12 mouse cellular contexts compared by ENCODE assay signal in genomic region chr10:53377096-53377495, GRCm38 (mm10). TPM values are rescaled to one million over a fixed set of nuclear protein-coding genes. Genes with fewer than 3 reads are reported as not detected.
DNase-seq lines count a peak whose midpoint lies in the region; ATAC-seq and TF ChIP-seq lines count a peak whose summit lies in the region.
"Had no signal": no experiment of that assay in that cellular context is flagged by ENCODE, and none has a peak within 500 bp of the region (broad histone marks: within the 10 kb centered on the region; RNA-seq: fewer than 3 reads in every experiment).

No protein-coding gene starts in this region.

- no peak for TF ChIP-seq POLR2A in lung, adult 2 months (IDR thresholded peaks at IDR 0.05; ENCODE audit: borderline replicate concordance, extremely low read depth, low read depth, low read length)

- H3K9ac ChIP-seq in kidney, embryonic 16.5 days (replicated peaks; ENCODE audit: low read length) = no peak overlapping the region
- H3K9ac ChIP-seq in stomach, embryonic 14.5 days (replicated peaks; ENCODE audit: low read depth, low read length) = no peak overlapping the region
- H3K9ac ChIP-seq in stomach, postnatal 0 days (ENCODE audit: low read length) = no peak overlapping the region

- TF ChIP-seq CTCF in stomach, postnatal 0 days (IDR thresholded peaks at IDR 0.05; ENCODE audit: low read depth) = no peak
- TF ChIP-seq CTCF in lung, adult 2 months (IDR thresholded peaks at IDR 0.05; ENCODE audit: insufficient read depth, low read length) = no peak

- no peaks in the 10 kb centered on the region for H3K36me3 ChIP-seq in kidney, embryonic 16.5 days (ENCODE audit: insufficient read depth, low read length)
- no peaks in the 10 kb centered on the region for H3K36me3 ChIP-seq in stomach, embryonic 14.5 days (ENCODE audit: control insufficient read depth, insufficient read depth, low read length)
- no peaks in the 10 kb centered on the region for H3K36me3 ChIP-seq in stomach, postnatal 0 days (ENCODE audit: control insufficient read depth, insufficient read depth, low read length)

- no peak overlapping the region for H3K4me3 ChIP-seq in kidney, embryonic 16.5 days (ENCODE audit: low read length)
- no peak overlapping the region for H3K4me3 ChIP-seq in stomach, embryonic 14.5 days (ENCODE audit: low read depth, low read length)
- no peak overlapping the region for H3K4me3 ChIP-seq in stomach, postnatal 0 days (ENCODE audit: low read depth, low read length)
- H3K4me3 ChIP-seq in lung, adult 2 months (replicated peaks; ENCODE audit: extremely low read depth, low read depth, low read length) = no peak overlapping the region

- TF ChIP-seq EP300 in stomach, postnatal 0 days (optimal IDR thresholded peaks at IDR 0.05) = no peak

- peak; percentile 37 to 57 for DNase-seq in cerebellum, postnatal 14 days
- DNase-seq in cerebellum, adult 8-10 months = no peak
- no peak for DNase-seq in kidney, adult 8-10 months
- no peak for DNase-seq in stomach, postnatal 0 days (ENCODE audit: low spot score)
- DNase-seq in lung, adult 2 months = no peak
- DNase-seq: cerebellum, adult 9-11 months; kidney, adult 11 months had no signal

- no peak overlapping the region for H3K27ac ChIP-seq in kidney, embryonic 16.5 days (ENCODE audit: low read length)
- no peak overlapping the region for H3K27ac ChIP-seq in stomach, embryonic 14.5 days (ENCODE audit: low read length)
- no peak overlapping the region for H3K27ac ChIP-seq in stomach, postnatal 0 days (replicated peaks)

- H3K9me3 ChIP-seq in kidney, embryonic 16.5 days (ENCODE audit: low read length) = peaks cover 7% of the 10 kb centered on the region
- H3K9me3 ChIP-seq in stomach, embryonic 14.5 days (ENCODE audit: control insufficient read depth, low read depth, low read length) = no peaks in the 10 kb centered on the region; the same call in 1 of the 2 replicates
- no peaks in the 10 kb centered on the region for H3K9me3 ChIP-seq in stomach, postnatal 0 days (ENCODE audit: control insufficient read depth, low read length)

- no peak for ATAC-seq in kidney, embryonic 16.5 days (ENCODE audit: low FRiP score, low TSS enrichment)
- ATAC-seq in stomach, embryonic 14.5 days (ENCODE audit: insufficient number of reproducible peaks, insufficient read depth, low FRiP score, low read depth) = no peak
- no peak for ATAC-seq in stomach, postnatal 0 days (ENCODE audit: low FRiP score, low TSS enrichment)
- ATAC-seq in erythroblast, adult 5-6 weeks (replicated peaks; ENCODE audit: low FRiP score, poor library complexity, severe bottlenecking) = no peak
- ATAC-seq: CD4-positive, CD25-positive, alpha-beta regulatory T cell, adult 4 months had no signal

- peaks cover 15% of the 10 kb centered on the region for H3K4me1 ChIP-seq in kidney, embryonic 16.5 days (ENCODE audit: insufficient read depth, low read length)
- H3K4me1 ChIP-seq in stomach, embryonic 14.5 days (ENCODE audit: control insufficient read depth, insufficient read depth, low read length) = peaks cover 10% of the 10 kb centered on the region; the same call in 1 of the 2 replicates
- H3K4me1 ChIP-seq in stomach, postnatal 0 days (replicated peaks; ENCODE audit: control insufficient read depth, insufficient read depth) = no peaks in the 10 kb centered on the region
- H3K4me1 ChIP-seq in lung, adult 2 months (ENCODE audit: control insufficient read depth, insufficient read depth, low read length) = peaks cover 10% of the 10 kb centered on the region

- H3K27me3 ChIP-seq in kidney, embryonic 16.5 days (ENCODE audit: insufficient read depth, low read length) = no peaks in the 10 kb centered on the region
- no peaks in the 10 kb centered on the region for H3K27me3 ChIP-seq in stomach, embryonic 14.5 days (ENCODE audit: control insufficient read depth, insufficient read depth, low read length)
- no peaks in the 10 kb centered on the region for H3K27me3 ChIP-seq in stomach, postnatal 0 days (ENCODE audit: control insufficient read depth, insufficient read depth, low read length)

- H3K4me2 ChIP-seq in kidney, embryonic 16.5 days (replicated peaks; ENCODE audit: low read depth, low read length) = peak overlapping the region; percentile 10; the same call in 1 of the 2 replicates
- 0 out of 2 replicates have a peak overlapping the region, but pooled peaks have one; percentile 2 for H3K4me2 ChIP-seq in stomach, embryonic 14.5 days (replicated peaks; ENCODE audit: low read depth, low read length)
- H3K4me2 ChIP-seq in stomach, postnatal 0 days (replicated peaks; ENCODE audit: low read depth) = no peak overlapping the region

RNA-seq across cellular contexts. Expression of gene Cep85l, which starts 2.7 kb away (rescaled TPM):
- polyA plus RNA-seq in kidney, embryonic 16.5 days (2015; fragmentation: Nextera tagmentation; extraction: Ambion mirVana) = 2.8 and 3.0 TPM in 2 replicates
- 13.7 and 14.1 TPM in 2 replicates for polyA plus RNA-seq in stomach, embryonic 14.5 days (2014; fragmentation: Nextera tagmentation; extraction: Ambion mirVana)
- 1.6 and 2.0 TPM in 2 replicates for polyA plus RNA-seq in stomach, postnatal 0 days (2015; fragmentation: Nextera tagmentation; extraction: Ambion mirVana)
- 5.2 and 10.2 TPM in 2 replicates for total RNA-seq in erythroblast, adult 5-6 weeks (2015; ENCODE audit: low replicate concordance)
- 8.9 and 9.2 TPM in 2 replicates for total RNA-seq in erythroblast, adult 5-6 weeks (2017; ENCODE audit: low replicate concordance)
- 6.5 and 7.5 TPM in 2 replicates for polyA plus RNA-seq in lung, adult 2 months (2012; rRNA removed)

RNA-seq across cellular contexts. Expression of gene Pln, which starts 39.6 kb away (rescaled TPM):
- polyA plus RNA-seq in kidney, embryonic 16.5 days (2015; fragmentation: Nextera tagmentation; extraction: Ambion mirVana) = 0.98 and 1.3 TPM in 2 replicates
- 7.1 and 7.5 TPM in 2 replicates for polyA plus RNA-seq in stomach, embryonic 14.5 days (2014; fragmentation: Nextera tagmentation; extraction: Ambion mirVana)
- polyA plus RNA-seq in stomach, postnatal 0 days (2015; fragmentation: Nextera tagmentation; extraction: Ambion mirVana) = 21.2 and 22.8 TPM in 2 replicates
- total RNA-seq in erythroblast, adult 5-6 weeks (2015; ENCODE audit: low replicate concordance) = 1.3 TPM in 2 replicates
- total RNA-seq in erythroblast, adult 5-6 weeks (2017; ENCODE audit: low replicate concordance) = 1.8 and 2.0 TPM in 2 replicates
- 20.8 and 34.4 TPM in 2 replicates for polyA plus RNA-seq in lung, adult 2 months (2012; rRNA removed)
- total RNA-seq: monocyte, adult 5-6 weeks had no signal

Comparison
In these comparisons a context has a peak if more than half of its experiments do, and no peak if none do; other contexts are left out.
1. DNase-seq: peak in cerebellum, postnatal 14 days (2 of 2); none in cerebellum, adult 8-10 months (single experiment), kidney, adult 8-10 months (0 of 2), stomach, postnatal 0 days (single experiment) and lung, adult 2 months (single experiment).